Mouse (Mus musculus) bone marrow, adult 2 months (tissue): Measurements from ENCODE around the gene Glod4.

Source experiments
- CTCF ChIP-seq: fragments of 200-500 bp; IDR thresholded peaks from 2 replicates; pipeline ENCODE4 v1.5.1; 2011; ENCODE audit warnings: low read length, control low read depth; ENCODE audit not compliant: control insufficient read depth, insufficient read depth
- POLR2A ChIP-seq: fragments of 200-500 bp; IDR thresholded peaks from 2 replicates; pipeline ENCODE4 v1.6.1; 2011; ENCODE audit warnings: low read depth, mild to moderate bottlenecking, control low read depth, low read length, borderline replicate concordance; ENCODE audit not compliant: control insufficient read depth

GRCm38 (mm10) chr11:76292398-76292797, 48.9 kb upstream of the Glod4 start:
- TF ChIP-seq CTCF (no peak), POLR2A (no peak)
